8 mouse cellular contexts compared by ENCODE assay signal in the genomic region with DNA sequence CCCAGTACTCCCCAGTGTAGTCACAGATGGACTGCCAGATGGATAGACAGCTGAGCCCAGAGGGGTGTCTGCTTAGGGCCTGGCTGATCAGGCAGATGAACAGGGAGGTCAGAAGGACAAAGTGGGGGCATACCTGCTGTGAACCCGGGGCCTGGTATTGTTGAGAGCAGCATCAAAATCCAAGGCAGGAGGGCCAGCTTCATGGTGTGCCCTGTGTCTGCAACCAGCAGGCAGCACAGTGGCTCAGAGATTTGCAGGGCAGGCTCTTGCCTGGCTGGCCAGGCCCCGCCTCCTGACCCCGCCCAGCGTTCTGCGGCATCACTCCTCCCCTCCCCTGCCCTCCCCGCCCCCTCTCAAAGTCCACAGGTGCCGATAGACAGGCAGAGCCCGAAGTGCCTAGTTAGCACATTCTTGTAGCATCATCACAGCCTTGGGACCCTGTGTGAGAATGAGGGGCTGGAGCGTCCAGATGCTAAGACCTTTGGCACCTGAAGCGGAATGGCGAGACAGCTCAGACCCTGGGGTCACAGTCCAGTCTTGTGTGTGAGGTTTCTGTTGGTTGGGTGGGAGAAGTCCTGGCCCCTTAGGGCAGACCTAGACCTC. TPM values are rescaled to one million over a fixed set of nuclear protein-coding genes. Genes with fewer than 3 reads are reported as not detected.
A peak's percentile ranks its signal among the peaks of the same experiment; 100 is the strongest.
DNase-seq lines count a peak whose midpoint lies in the region; ATAC-seq lines count a peak whose summit lies in the region.

A gene (minus strand): TSS at position 268 of the 603 bp plus-strand sequence.

- DNase-seq in gastrocnemius, postnatal 10 days = peak; percentile 49
- DNase-seq in gastrocnemius, postnatal 25 days = no peak
- DNase-seq in c-Kit-positive CD71-positive TER-119-negative erythroid progenitor cells, embryonic 14.5 days (ENCODE audit: low read depth) = peak; percentile 46
- DNase-seq in forebrain, embryonic 11.5 days (ENCODE audit: low spot score) = peak; percentile 75
- DNase-seq in yolk sac, embryonic 10.5 days (ENCODE audit: low spot score) = peak; percentile 94

- WGBS in forebrain, embryonic 11.5 days = 3% methylated on average over 11 of the region's 11 CpGs
- 4% methylated on average over 11 of the region's 11 CpGs for WGBS in intestine, embryonic 16.5 days
- WGBS in liver, embryonic 16.5 days (ENCODE audit: insufficient replicate concordance) = 18% methylated on average over 11 of the region's 11 CpGs
- 6% methylated on average over 11 of the region's 11 CpGs for WGBS in neural tube, embryonic 14.5 days

- peak; percentile 53; the same call in 1 of the 2 replicates for ATAC-seq in forebrain, embryonic 11.5 days (replicated peaks; ENCODE audit: low FRiP score)
- peak; percentile 87 for ATAC-seq in intestine, embryonic 16.5 days
- ATAC-seq in liver, embryonic 16.5 days (ENCODE audit: low read depth) = peak; percentile 88
- ATAC-seq in neural tube, embryonic 14.5 days (ENCODE audit: low read depth) = peak; percentile 59

- H3K27me3 ChIP-seq in forebrain, embryonic 11.5 days (ENCODE audit: control insufficient read depth, insufficient read depth, low read length) = no peaks in the 10 kb centered on the region
- no peaks in the 10 kb centered on the region for H3K27me3 ChIP-seq in intestine, embryonic 16.5 days (replicated peaks; ENCODE audit: control insufficient read depth, insufficient read depth, low read length)
- no peaks in the 10 kb centered on the region for H3K27me3 ChIP-seq in liver, embryonic 16.5 days (ENCODE audit: control insufficient read depth, insufficient read depth, low read depth, low read length)
- H3K27me3 ChIP-seq in neural tube, embryonic 14.5 days (ENCODE audit: control insufficient read depth, insufficient read depth, low read length) = no peaks in the 10 kb centered on the region

- 0 out of 2 replicates have a peak, but pooled peaks cover 4% of the 10 kb centered on the region for H3K4me1 ChIP-seq in forebrain, embryonic 11.5 days (replicated peaks; ENCODE audit: control insufficient read depth, insufficient read depth, low read length)
- H3K4me1 ChIP-seq in intestine, embryonic 16.5 days (ENCODE audit: control insufficient read depth, insufficient read depth, low read length) = peaks cover 16% of the 10 kb centered on the region
- peaks cover 20% of the 10 kb centered on the region for H3K4me1 ChIP-seq in liver, embryonic 16.5 days (ENCODE audit: control insufficient read depth, low read depth, low read length)
- peaks cover 13% of the 10 kb centered on the region for H3K4me1 ChIP-seq in neural tube, embryonic 14.5 days (ENCODE audit: control insufficient read depth, insufficient read depth, low read length)

- H3K27ac ChIP-seq in forebrain, embryonic 11.5 days (ENCODE audit: low read depth, low read length) = no peak within 1 kb of the TSS
- H3K27ac ChIP-seq in intestine, embryonic 16.5 days (ENCODE audit: low read length) = peak within 1 kb of the TSS; percentile 73; the same call in 1 of the 2 replicates
- H3K27ac ChIP-seq in liver, embryonic 16.5 days (ENCODE audit: low read length) = peak within 1 kb of the TSS; percentile 31; the same call in 1 of the 2 replicates
- H3K27ac ChIP-seq in neural tube, embryonic 14.5 days (ENCODE audit: low read depth, low read length) = no peak within 1 kb of the TSS

- H3K4me2 ChIP-seq in forebrain, embryonic 11.5 days (ENCODE audit: low read depth, low read length, severe bottlenecking) = peak within 1 kb of the TSS; percentile 24
- peak within 1 kb of the TSS; percentile 34; the same call in 1 of the 2 replicates for H3K4me2 ChIP-seq in intestine, embryonic 16.5 days (ENCODE audit: low read depth, low read length)
- H3K4me2 ChIP-seq in liver, embryonic 16.5 days (ENCODE audit: low read depth, low read length) = peak within 1 kb of the TSS; percentile 24
- H3K4me2 ChIP-seq in neural tube, embryonic 14.5 days (ENCODE audit: low read depth, low read length) = no peak within 1 kb of the TSS

- no peak within 1 kb of the TSS for H3K9ac ChIP-seq in forebrain, embryonic 11.5 days (ENCODE audit: low read length)
- peak within 1 kb of the TSS; percentile 26 for H3K9ac ChIP-seq in intestine, embryonic 16.5 days (ENCODE audit: low read depth, low read length)
- no peak within 1 kb of the TSS for H3K9ac ChIP-seq in liver, embryonic 16.5 days (ENCODE audit: low read depth, low read length)
- peak within 1 kb of the TSS; percentile 25; the same call in 1 of the 2 replicates for H3K9ac ChIP-seq in neural tube, embryonic 14.5 days (replicated peaks; ENCODE audit: low read depth, low read length)

- no peak within 1 kb of the TSS for H3K4me3 ChIP-seq in forebrain, embryonic 11.5 days (ENCODE audit: low read depth, low read length)
- peak within 1 kb of the TSS; percentile 15 for H3K4me3 ChIP-seq in intestine, embryonic 16.5 days (ENCODE audit: low read length)
- no peak within 1 kb of the TSS for H3K4me3 ChIP-seq in liver, embryonic 16.5 days (ENCODE audit: low read depth, low read length)
- no peak within 1 kb of the TSS for H3K4me3 ChIP-seq in neural tube, embryonic 14.5 days (ENCODE audit: low read depth, low read length)

- H3K9me3 ChIP-seq in forebrain, embryonic 11.5 days (ENCODE audit: control insufficient read depth, low read length) = no peaks in the 10 kb centered on the region
- H3K9me3 ChIP-seq in intestine, embryonic 16.5 days (ENCODE audit: control insufficient read depth, low read length) = no peaks in the 10 kb centered on the region
- H3K9me3 ChIP-seq in liver, embryonic 16.5 days (replicated peaks; ENCODE audit: control insufficient read depth, low read length) = no peaks in the 10 kb centered on the region
- no peaks in the 10 kb centered on the region for H3K9me3 ChIP-seq in neural tube, embryonic 14.5 days (ENCODE audit: control insufficient read depth, low read length)

- no peaks in the 10 kb centered on the region for H3K36me3 ChIP-seq in forebrain, embryonic 11.5 days (ENCODE audit: control insufficient read depth, insufficient read depth, low read length)
- 0 out of 2 replicates have a peak, but pooled peaks cover 3% of the 10 kb centered on the region for H3K36me3 ChIP-seq in intestine, embryonic 16.5 days (ENCODE audit: control insufficient read depth, insufficient read depth, low read length)
- peaks cover 7% of the 10 kb centered on the region for H3K36me3 ChIP-seq in liver, embryonic 16.5 days (ENCODE audit: control insufficient read depth, insufficient read depth)
- H3K36me3 ChIP-seq in neural tube, embryonic 14.5 days (ENCODE audit: control insufficient read depth, insufficient read depth, low read length) = peaks cover 17% of the 10 kb centered on the region

RNA-seq across cellular contexts. Expression of the gene that starts here (rescaled TPM):
- 1 to 10 TPM; 2.6 to 3.3 TPM for total RNA-seq in gastrocnemius, postnatal 10 days (2021)
- 1 to 10 TPM; 1.3 to 1.8 TPM for total RNA-seq in gastrocnemius, postnatal 25 days (2021)
- 2.0 and 2.3 TPM in 2 replicates for polyA plus RNA-seq in forebrain, embryonic 11.5 days (2014; fragmentation: Nextera tagmentation; extraction: Ambion mirVana)
- polyA plus RNA-seq in intestine, embryonic 16.5 days (2015; fragmentation: Nextera tagmentation; extraction: Ambion mirVana) = 19.1 and 23.3 TPM in 2 replicates
- 1.8 and 2.3 TPM in 2 replicates for polyA plus RNA-seq in liver, embryonic 16.5 days (2015; fragmentation: Nextera tagmentation; extraction: Ambion mirVana)
- polyA plus RNA-seq in neural tube, embryonic 14.5 days (2014; fragmentation: Nextera tagmentation; extraction: Ambion mirVana) = 9.8 and 12.3 TPM in 2 replicates

Comparison
In these comparisons a context has a peak if more than half of its experiments do, and no peak if none do; other contexts are left out.
1. H3K27ac ChIP-seq: peak in intestine, embryonic 16.5 days (single experiment) and liver, embryonic 16.5 days (single experiment); none in forebrain, embryonic 11.5 days (single experiment) and neural tube, embryonic 14.5 days (single experiment).
2. H3K9ac ChIP-seq: peak in intestine, embryonic 16.5 days (single experiment) and neural tube, embryonic 14.5 days (single experiment); none in forebrain, embryonic 11.5 days (single experiment) and liver, embryonic 16.5 days (single experiment).
3. Peak in every context shown above with its lines, with median percentiles within 50 percentile points of each other: ATAC-seq.